Mouse (Mus musculus) mouse trophoblast stem cell (cell line): ENCODE results near the gene Fbxl17.

Source experiments
- in situ Hi-C, 2 experiments: fragments of 300-500 bp; cut with MseI, MboI; formaldehyde crosslinking; loops; 2 replicates in 1 of 2; 3 replicates in 1 of 2; pipeline ENCODE4 v1.15.1; 2025

Fbxl17 gene

GRCm38 (mm10) chr17:63402741-63403681, 96.8 kb downstream of the Fbxl17 start:
- in situ Hi-C loops: no loop called here

- in situ Hi-C loops: no loop called here
These were observed 97.6 kb downstream of the Fbxl17 start for GRCm38 (mm10) chr17:63402170-63402569.

- in situ Hi-C loops: no loop called here
These were observed 99.2 kb downstream of the Fbxl17 start for GRCm38 (mm10) chr17:63400640-63401039.

GRCm38 (mm10) chr17:63399816-63400215, 100.0 kb downstream of the Fbxl17 start:
- in situ Hi-C loops: no loop called here

GRCm38 (mm10) chr17:63391506-63391905, 108.3 kb downstream of the Fbxl17 start:
- in situ Hi-C loops: no loop called here

GRCm38 (mm10) chr17:63390951-63391350, 108.9 kb downstream of the Fbxl17 start:
- in situ Hi-C loops: no loop called here

GRCm38 (mm10) chr17:63370977-63371376, 128.8 kb downstream of the Fbxl17 start:
- in situ Hi-C loops: no loop called here

GRCm38 (mm10) chr17:63369631-63370310, 130.0 kb downstream of the Fbxl17 start:
- in situ Hi-C loops: no loop called here

GRCm38 (mm10) chr17:63367476-63367875, 132.3 kb downstream of the Fbxl17 start:
- in situ Hi-C loops: no loop called here

GRCm38 (mm10) chr17:63366045-63366444, 133.8 kb downstream of the Fbxl17 start:
- in situ Hi-C loops: no loop called here

- in situ Hi-C loops: no loop called here
These were observed 135.2 kb downstream of the Fbxl17 start for GRCm38 (mm10) chr17:63364605-63365004.

- in situ Hi-C loops: no loop called here
These were observed 137.6 kb downstream of the Fbxl17 start for GRCm38 (mm10) chr17:63362196-63362595.

- in situ Hi-C loops: no loop called here
These were observed 138.1 kb downstream of the Fbxl17 start for GRCm38 (mm10) chr17:63361679-63362078.

- in situ Hi-C loops: no loop called here
These were observed 141.0 kb downstream of the Fbxl17 start for GRCm38 (mm10) chr17:63358837-63359236.

- in situ Hi-C loops: no loop called here
These were observed 143.6 kb downstream of the Fbxl17 start for GRCm38 (mm10) chr17:63356202-63356601.

GRCm38 (mm10) chr17:63352634-63353195, 147.1 kb downstream of the Fbxl17 start:
- in situ Hi-C loops: no loop called here

- in situ Hi-C loops: no loop called here
These were observed 148.1 kb downstream of the Fbxl17 start for GRCm38 (mm10) chr17:63351682-63352081.

GRCm38 (mm10) chr17:63350876-63351509, 148.8 kb downstream of the Fbxl17 start:
- in situ Hi-C loops: no loop called here

GRCm38 (mm10) chr17:63344101-63344500, 155.7 kb downstream of the Fbxl17 start:
- in situ Hi-C loops: no loop called here

GRCm38 (mm10) chr17:63343076-63343475, 156.7 kb downstream of the Fbxl17 start:
- in situ Hi-C loops: no loop called here

GRCm38 (mm10) chr17:63342440-63342839, 157.4 kb downstream of the Fbxl17 start:
- in situ Hi-C loops: no loop called here

- in situ Hi-C loops: no loop called here
These were observed 158.6 kb downstream of the Fbxl17 start for GRCm38 (mm10) chr17:63341203-63341602.
